Mouse (Mus musculus) left cerebral cortex, adult 11 months (tissue): ENCODE results near the gene Tmed4.
"Not testable (repeated sequence)": the region's sequence is repeated elsewhere in the genome, so short reads cannot be mapped to it uniquely, and the experiment has no call there.

Source experiments
- DNase-seq: peaks from one replicate; pipeline ENCODE4 v3.0.0; 2022; ENCODE audit warnings: low spot score

Tmed4 gene

GRCm38 (mm10) chr11:6267320-6268254 is 7.1 kb downstream of the Tmed4 start, which contains the start of gene Ddx56:
Ddx56 (minus strand) TSS chr11:6267772.
- DNase-seq, result peak; percentile 94

- no peak for DNase-seq
These were observed 8.0 kb downstream of the Tmed4 start for GRCm38 (mm10) chr11:6266621-6267020.

GRCm38 (mm10) chr11:6261434-6262082 is 13.1 kb downstream of the Tmed4 start:
- no peak for DNase-seq

- no peak for DNase-seq
These were observed 15.3 kb downstream of the Tmed4 start for GRCm38 (mm10) chr11:6259413-6259812.

- DNase-seq, result no peak
These were observed 18.1 kb downstream of the Tmed4 start for GRCm38 (mm10) chr11:6256490-6257072.

- not testable (repeated sequence) for DNase-seq
These were observed 20.1 kb downstream of the Tmed4 start for GRCm38 (mm10) chr11:6254602-6255001.

- no peak for DNase-seq
These were observed 21.8 kb downstream of the Tmed4 start for GRCm38 (mm10) chr11:6252824-6253223.

GRCm38 (mm10) chr11:6252248-6252647 is 22.4 kb downstream of the Tmed4 start:
- DNase-seq, result no peak

- no peak for DNase-seq
These were observed 30.0 kb downstream of the Tmed4 start for GRCm38 (mm10) chr11:6244707-6245106.

- no peak for DNase-seq
These were observed 41.6 kb downstream of the Tmed4 start for GRCm38 (mm10) chr11:6233025-6233424.

GRCm38 (mm10) chr11:6230012-6230411 is 44.7 kb downstream of the Tmed4 start, which contains the start of gene Npc1l1:
Npc1l1 (minus strand) TSS chr11:6230143.
- no peak for DNase-seq

- DNase-seq, result peak; percentile 26
These were observed 50.0 kb downstream of the Tmed4 start for GRCm38 (mm10) chr11:6224541-6225229.

- no peak for DNase-seq
These were observed 52.5 kb downstream of the Tmed4 start for GRCm38 (mm10) chr11:6222187-6222586.
